Mouse (Mus musculus) urinary bladder, postnatal 4 days (tissue): ENCODE results near the gene Klhl21.
"Not testable (repeated sequence)": the region's sequence is repeated elsewhere in the genome, so short reads cannot be mapped to it uniquely, and the experiment has no call there.

Experiments used
- DNase-seq, 2 experiments: peaks; one replicate each; pipeline ENCODE4 v3.0.0; 2021 to 2022; ENCODE audit warnings: low spot score in 2 of 2

Klhl21 gene

DNA sequence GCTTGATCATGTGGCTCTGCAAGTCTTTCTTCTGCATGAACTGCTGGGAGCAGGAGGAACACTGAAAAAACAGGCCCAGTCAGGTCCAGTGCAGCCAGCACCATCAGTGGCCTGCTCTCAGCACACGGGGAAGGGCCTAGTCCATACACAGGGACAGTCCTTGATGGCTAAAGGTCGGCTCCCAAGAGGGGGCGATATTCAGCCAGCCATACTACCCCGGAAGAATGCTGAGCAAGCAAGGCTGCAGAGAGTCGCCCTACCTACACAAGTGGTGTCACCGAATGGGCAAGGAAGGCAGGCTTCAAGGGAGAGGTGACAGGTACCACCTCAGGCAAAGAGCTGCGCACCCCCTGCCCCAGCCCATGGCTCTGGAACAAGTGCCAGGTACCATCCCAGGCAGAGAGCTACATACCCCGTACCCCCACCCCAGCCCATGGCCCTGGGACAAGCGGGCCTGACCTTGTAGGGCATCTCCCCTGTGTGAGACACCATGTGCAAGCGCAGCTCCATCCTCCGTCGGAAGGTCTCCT is 13.0 kb downstream of the Klhl21 start:
- no peak for DNase-seq

- DNase-seq: no peak
Observed at GRCm38 (mm10) chr4:152022506-152022905, 13.9 kb downstream of the Klhl21 start.

DNA sequence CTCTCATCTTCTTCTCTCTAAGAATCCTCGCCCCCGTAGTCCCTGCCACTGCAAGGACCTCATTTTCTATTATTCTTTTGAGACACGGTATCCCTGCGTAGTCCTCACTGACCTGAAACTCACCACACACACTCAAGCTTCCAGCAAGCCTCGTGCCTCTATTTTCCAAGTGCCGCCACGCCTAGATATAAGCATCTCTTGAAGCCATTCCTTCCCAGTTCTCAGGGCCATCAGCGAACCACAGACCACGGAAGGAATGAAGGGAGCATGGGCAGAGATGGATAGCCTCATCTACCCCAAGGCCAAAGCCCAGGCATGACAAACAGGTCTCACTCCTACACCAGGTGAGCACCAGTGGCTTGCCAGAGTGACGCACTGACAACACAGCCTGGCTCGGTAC is 15.9 kb downstream of the Klhl21 start:
- DNase-seq: no peak

GRCm38 (mm10) chr4:152026751-152027508 is 18.3 kb downstream of the Klhl21 start:
- DNase-seq: peak in 1 of 2 experiments; percentile 62

DNA sequence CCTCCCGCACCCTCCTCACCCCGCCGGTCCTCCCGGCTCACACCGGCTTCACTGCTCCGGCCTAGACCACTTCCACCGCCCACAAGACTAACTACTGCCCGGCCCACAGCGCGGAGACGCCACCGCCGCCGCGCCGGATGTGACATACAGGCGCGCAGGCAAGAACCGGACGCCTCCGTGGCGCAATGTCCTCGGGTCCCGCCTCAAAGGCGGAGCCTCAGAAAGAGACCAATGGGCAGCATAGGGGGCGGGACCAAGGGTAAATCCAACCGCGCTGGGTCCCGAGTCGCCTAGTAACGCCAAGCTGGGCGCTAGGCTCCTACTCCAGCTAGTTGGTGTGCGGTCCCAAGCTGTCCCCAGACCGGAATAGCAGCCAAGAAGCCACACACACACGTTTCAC is 18.9 kb downstream of the Klhl21 start, which contains the start of gene Zbtb48:
TSS of gene Zbtb48 (minus strand) at position 148 of the 400 bp plus-strand sequence.
- DNase-seq: peak; percentile 92 to 94

DNA sequence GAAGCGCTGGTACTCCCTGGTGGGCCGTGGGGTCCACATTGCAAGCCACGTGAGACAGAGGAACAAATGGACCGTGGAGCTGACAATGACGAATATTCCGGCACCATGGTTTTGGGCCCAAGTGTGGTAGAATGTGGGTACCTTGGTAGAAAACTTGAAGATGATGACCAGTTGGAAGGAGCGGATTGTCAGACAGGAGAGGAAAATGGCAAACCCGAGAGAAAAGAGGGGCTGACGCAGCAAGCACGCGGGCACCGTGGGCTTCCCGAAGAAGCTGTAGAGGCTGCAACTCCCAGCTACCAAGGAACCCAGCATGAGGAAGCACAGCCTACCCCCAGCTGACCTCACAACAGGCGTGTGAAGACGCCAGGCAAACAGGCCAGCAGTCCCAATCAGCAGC is 19.9 kb downstream of the Klhl21 start:
- DNase-seq: no peak

- no peak for DNase-seq
Observed at GRCm38 (mm10) chr4:152029087-152029486, 20.5 kb downstream of the Klhl21 start.

- DNase-seq: no peak
Observed at GRCm38 (mm10) chr4:152029997-152030396, 21.4 kb downstream of the Klhl21 start.

GRCm38 (mm10) chr4:152032922-152033321 is 24.3 kb downstream of the Klhl21 start:
- no peak for DNase-seq

- DNase-seq: not testable (repeated sequence)
Observed at GRCm38 (mm10) chr4:152036464-152036863, 27.9 kb downstream of the Klhl21 start.

- no peak for DNase-seq
Observed at GRCm38 (mm10) chr4:152038225-152038984, 29.8 kb downstream of the Klhl21 start, which contains the start of gene Tas1r1. Gene Tas1r1, minus strand, starts transcription at chr4:152038568.

GRCm38 (mm10) chr4:152038985-152039830 is 30.6 kb downstream of the Klhl21 start, which contains the start of gene Nol9:
Gene Nol9, plus strand, starts transcription at chr4:152039321.
- DNase-seq: peak; percentile 89 to 94

DNA sequence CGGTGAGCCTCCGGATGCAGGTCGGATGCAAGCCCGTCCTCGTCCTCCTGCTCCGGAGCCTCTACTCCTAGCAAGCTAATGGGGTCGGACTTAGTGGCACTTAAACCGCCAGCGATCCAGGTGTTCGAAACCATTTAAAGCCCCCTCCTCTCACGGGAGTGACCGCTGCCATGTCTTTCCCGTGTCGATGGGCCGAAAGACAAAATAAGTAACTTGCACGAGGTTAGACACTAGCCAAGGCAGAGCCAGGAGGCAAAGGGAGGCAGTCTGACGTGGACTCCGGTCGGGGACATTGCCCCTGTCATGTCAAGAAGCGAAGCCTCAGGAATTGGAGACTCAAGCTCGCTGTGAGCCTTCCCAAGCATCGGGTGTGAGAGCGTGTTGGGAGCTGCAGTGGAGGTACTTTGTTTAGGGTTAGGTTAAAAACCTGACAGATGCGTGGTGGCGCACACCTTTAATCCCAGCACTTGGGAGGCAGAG is 31.3 kb downstream of the Klhl21 start:
- DNase-seq: no peak

DNA sequence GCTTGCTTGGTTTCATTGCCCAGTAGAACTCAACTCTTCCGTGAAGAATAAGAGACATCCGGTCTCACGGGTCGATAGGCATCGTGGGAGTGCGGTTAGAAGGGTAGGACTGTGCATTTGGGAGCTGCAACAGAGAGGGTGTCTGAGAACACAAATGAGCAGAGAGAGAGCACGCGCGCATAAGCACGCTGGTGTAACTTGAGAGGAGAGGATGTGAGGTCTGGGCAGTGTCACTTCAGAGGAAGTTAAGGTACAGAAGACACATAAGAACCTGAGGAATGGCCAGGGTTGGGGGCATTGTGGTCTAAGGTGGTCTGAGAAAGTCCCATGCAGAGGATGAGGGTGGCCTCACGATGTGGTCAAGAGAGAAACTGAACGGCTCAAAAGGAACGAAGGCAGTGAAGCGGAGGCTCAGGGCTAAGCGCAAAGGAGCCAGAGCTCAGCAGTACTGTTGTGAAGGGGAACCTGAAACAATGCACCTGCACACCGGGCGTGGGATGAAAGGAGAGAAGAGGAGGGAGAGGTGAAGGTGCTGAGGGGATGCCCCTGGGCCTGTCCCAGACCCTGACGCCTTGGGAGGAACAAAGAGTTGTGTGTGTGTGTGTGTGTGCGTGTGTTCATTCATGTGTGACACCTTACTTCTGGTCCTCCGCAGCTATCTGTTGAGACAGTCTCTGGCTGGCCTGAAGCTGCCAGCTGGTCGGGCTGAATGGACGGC is 33.5 kb downstream of the Klhl21 start:
- no peak for DNase-seq

GRCm38 (mm10) chr4:152043171-152043570 is 34.6 kb downstream of the Klhl21 start:
- DNase-seq: no peak

GRCm38 (mm10) chr4:152044609-152045008 is 36.0 kb downstream of the Klhl21 start:
- no peak for DNase-seq

GRCm38 (mm10) chr4:152062390-152063110 is 53.9 kb downstream of the Klhl21 start:
- DNase-seq: no peak

DNA sequence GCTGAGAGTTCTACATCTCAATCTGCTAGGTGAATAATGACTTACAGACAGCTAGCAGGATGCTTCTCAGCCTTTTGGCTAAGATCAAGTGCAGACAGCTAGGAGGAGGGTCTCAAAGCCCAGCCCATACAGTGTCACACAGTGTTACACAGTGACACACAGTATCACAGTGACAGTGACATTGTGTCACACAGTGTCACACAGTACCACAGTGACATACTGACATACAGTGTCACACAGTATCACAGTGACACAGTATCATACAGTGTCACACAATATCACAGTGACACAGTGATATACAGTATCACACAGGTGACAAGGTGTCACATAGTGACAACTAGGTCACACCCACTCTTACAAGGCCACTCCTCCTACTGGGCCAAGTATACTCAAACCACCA is 58.7 kb downstream of the Klhl21 start:
- no peak for DNase-seq
